12 mouse cellular contexts compared by ENCODE assay signal in the genomic region with DNA sequence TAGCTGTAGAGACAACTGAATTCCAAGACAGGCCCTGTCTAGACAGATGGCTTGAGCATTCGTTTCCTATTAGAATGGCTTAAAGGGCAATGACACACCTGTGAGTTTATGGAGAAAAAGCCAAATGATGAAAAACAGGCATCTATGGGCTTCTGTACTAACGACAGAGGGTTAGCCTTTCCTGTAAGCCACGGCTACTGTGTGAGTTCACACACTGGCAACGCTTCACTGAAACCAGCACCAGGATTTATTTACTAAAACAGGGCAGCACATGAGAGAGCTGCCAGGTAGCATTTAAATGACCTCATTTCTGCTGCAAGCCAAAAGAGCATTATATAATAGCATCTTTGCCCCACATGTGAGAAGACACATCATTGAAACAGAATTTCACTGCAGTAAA.
A peak's percentile ranks its signal among the peaks of the same experiment; 100 is the strongest.
DNase-seq lines count a peak whose midpoint lies in the region; ATAC-seq and TF ChIP-seq lines count a peak whose summit lies in the region.
"Had no signal": no experiment of that assay in that cellular context is flagged by ENCODE, and none has a peak within 500 bp of the region (broad histone marks: within the 10 kb centered on the region; RNA-seq: fewer than 3 reads in every experiment).

No protein-coding gene starts in this region.

- no peak overlapping the region for H3K9ac ChIP-seq in hindbrain, embryonic 15.5 days
- H3K9ac ChIP-seq in hindbrain, embryonic 12.5 days: no peak overlapping the region

- no peaks in the 10 kb centered on the region for H3K9me3 ChIP-seq in hindbrain, embryonic 15.5 days
- no peaks in the 10 kb centered on the region for H3K9me3 ChIP-seq in hindbrain, embryonic 12.5 days (replicated peaks)

- peak overlapping the region; percentile 51; the same call in 1 of the 2 replicates for H3K27ac ChIP-seq in hindbrain, embryonic 15.5 days (replicated peaks)
- no peak overlapping the region for H3K27ac ChIP-seq in hindbrain, embryonic 12.5 days

- no peak overlapping the region for H3K4me3 ChIP-seq in hindbrain, embryonic 15.5 days
- no peak overlapping the region for H3K4me3 ChIP-seq in hindbrain, embryonic 12.5 days

- POLR2A ChIA-PET in Patski (lab: Charles Lee): no interaction called here

- in situ Hi-C loops in Patski (cut with MboI; ENCODE audit: low pct_unique_long_range_greater_than_20kb): no loop called here

- H3K36me3 ChIP-seq in hindbrain, embryonic 15.5 days: no peaks in the 10 kb centered on the region
- no peaks in the 10 kb centered on the region for H3K36me3 ChIP-seq in hindbrain, embryonic 12.5 days

- H3K4me2 ChIP-seq in hindbrain, embryonic 15.5 days: no peak overlapping the region
- no peak overlapping the region for H3K4me2 ChIP-seq in hindbrain, embryonic 12.5 days (replicated peaks)
- H3K4me2 ChIP-seq: liver, embryonic 11.5 days had no signal

- no peaks in the 10 kb centered on the region for H3K27me3 ChIP-seq in hindbrain, embryonic 15.5 days
- no peaks in the 10 kb centered on the region for H3K27me3 ChIP-seq in hindbrain, embryonic 12.5 days
- no peaks in the 10 kb centered on the region for H3K27me3 ChIP-seq in Patski

- CTCF ChIA-PET in Patski (lab: Charles Lee): no interaction called here

- DNase-seq in Patski (ENCODE audit: low read depth, low spot score): peak; percentile 60
- DNase-seq in cerebellum, adult 9-10 months: peak; percentile 91
- peak; percentile 31 to 72 for DNase-seq in kidney, postnatal 25 days
- DNase-seq in heart, adult 18-20 months: no peak
- DNase-seq in c-Kit-positive CD71-positive TER-119-positive erythroid progenitor cells, embryonic 14.5 days (ENCODE audit: low spot score): no peak
- no peak for DNase-seq in adrenal gland, postnatal 10 days
- DNase-seq: adrenal gland, adult 2 months; layer of hippocampus, adult 9-11 months; thymus, adult 2 months had no signal

- H3K4me1 ChIP-seq in hindbrain, embryonic 15.5 days (replicated peaks): peaks cover 18% of the 10 kb centered on the region
- H3K4me1 ChIP-seq in hindbrain, embryonic 12.5 days: no peaks in the 10 kb centered on the region

- no peak for ATAC-seq in hindbrain, embryonic 15.5 days (ENCODE audit: low FRiP score, low read depth)
- ATAC-seq in hindbrain, embryonic 12.5 days (ENCODE audit: low FRiP score): no peak
- ATAC-seq in Patski: peak; percentile 52

- no peak for TF ChIP-seq CTCF in Patski (IDR thresholded peaks at IDR 0.05)

- WGBS in hindbrain, embryonic 15.5 days: 63% methylated on average over 4 of the region's 4 CpGs
- 78% methylated on average over 4 of the region's 4 CpGs for WGBS in hindbrain, embryonic 12.5 days

Comparison
In these comparisons a context has a peak if more than half of its experiments do, and no peak if none do; other contexts are left out.
1. DNase-seq: peak in Patski (single experiment), cerebellum, adult 9-10 months (single experiment) and kidney, postnatal 25 days (2 of 2); none in heart, adult 18-20 months (0 of 2), c-Kit-positive CD71-positive TER-119-positive erythroid progenitor cells, embryonic 14.5 days (single experiment) and adrenal gland, postnatal 10 days (single experiment).